Mouse (Mus musculus) cerebellum, postnatal 25 days (tissue): ENCODE data around the gene Dtx3.
"Not testable (repeated sequence)": the region's sequence is repeated elsewhere in the genome, so short reads cannot be mapped to it uniquely, and the experiment has no call there.

Experiments
- DNase-seq, 2 experiments: peaks; one replicate each; pipeline ENCODE4 v3.0.0; 2021; ENCODE audit warnings: mixed read lengths in 2 of 2

Gene Dtx3

DNA sequence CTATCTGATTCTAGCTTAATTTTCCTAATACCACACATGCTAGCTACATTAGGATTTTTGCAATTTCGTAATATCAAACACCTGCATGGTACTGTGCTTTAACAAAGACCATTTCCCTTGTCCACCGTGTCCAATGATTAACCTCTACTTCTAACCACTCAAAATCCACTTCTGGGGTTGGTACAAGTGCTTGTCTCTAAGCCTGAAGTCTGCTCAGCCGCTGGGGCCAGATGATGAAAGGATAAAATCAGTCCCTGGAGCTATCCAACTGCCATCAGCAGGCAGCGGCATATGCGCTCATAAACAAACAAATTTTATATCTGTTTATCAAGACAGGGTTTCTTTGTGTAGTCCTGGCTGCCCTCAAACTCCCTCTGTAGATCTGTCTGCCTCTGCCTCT is 9.1 kb upstream of the Dtx3 start:
- no peak for DNase-seq

DNA sequence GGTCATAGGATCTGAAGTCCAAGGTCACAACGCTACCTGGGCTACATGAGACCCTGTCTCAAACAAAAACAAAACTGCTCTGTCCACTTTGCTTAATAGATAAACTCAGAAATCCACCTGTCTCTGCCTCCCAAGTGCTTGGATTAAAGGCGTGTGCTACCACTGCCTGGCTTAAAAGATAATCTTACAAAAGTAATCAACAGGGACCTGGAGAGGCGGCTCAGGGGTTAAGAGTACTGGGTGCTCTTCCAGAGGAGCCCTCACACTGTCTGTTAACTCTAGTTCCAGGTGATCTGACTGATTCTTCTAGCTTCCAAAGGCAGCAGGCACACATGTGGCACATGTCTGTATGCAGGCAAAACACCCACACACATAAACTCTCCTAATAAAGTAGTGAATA is 7.6 kb upstream of the Dtx3 start:
- DNase-seq: no peak

GRCm38 (mm10) chr10:127200279-127200678 is 4.8 kb upstream of the Dtx3 start:
- DNase-seq: no peak

DNA sequence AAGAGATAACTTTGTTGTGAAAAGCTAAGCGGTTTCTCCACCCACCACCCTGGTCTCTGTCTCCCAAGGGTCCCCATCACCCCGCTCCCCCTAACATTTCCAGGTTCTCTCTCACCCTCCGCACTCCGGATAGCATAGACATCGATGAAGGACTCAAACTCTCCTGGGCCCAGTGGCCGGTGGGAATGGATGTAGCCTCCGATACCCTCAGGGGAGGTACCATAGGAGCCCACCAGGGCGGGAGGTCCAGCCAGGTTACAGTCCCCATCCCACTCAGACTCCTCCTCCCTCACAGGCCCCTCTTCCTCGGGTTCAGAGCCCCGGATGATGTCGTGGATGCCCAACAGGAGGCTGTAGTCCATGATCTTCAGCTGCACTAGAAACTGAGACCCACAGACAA is 3.9 kb upstream of the Dtx3 start:
- DNase-seq: no peak

GRCm38 (mm10) chr10:127199068-127199467 is 3.5 kb upstream of the Dtx3 start:
- DNase-seq: no peak

DNA sequence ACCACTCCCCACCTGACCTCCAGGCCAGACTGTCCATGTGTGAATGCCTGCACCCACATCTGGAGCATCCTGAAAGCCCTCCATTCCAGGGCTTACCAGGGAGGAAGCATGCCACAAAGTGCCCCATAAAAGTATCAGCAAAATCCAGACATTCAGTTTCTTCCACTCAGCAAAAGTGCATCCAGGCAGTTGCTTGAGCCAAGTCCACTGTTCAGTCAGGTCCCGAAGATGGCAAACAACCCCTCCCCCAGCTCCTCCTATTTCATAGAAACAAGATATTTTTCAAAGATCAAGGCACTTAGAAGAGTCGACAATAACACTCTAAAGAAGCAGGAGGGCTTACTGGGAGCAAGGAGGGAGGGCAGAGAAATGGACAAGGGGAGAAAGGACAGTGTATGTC is 3.0 kb upstream of the Dtx3 start:
- DNase-seq: no peak

GRCm38 (mm10) chr10:127197505-127198110 is 2.1 kb upstream of the Dtx3 start:
- no peak for DNase-seq

GRCm38 (mm10) chr10:127197104-127197503 is 1.6 kb upstream of the Dtx3 start:
- no peak for DNase-seq

GRCm38 (mm10) chr10:127196392-127196791 is 864 bp upstream of the Dtx3 start:
- peak; percentile 62 to 72 for DNase-seq

- peak; percentile 75 to 84 for DNase-seq
Measured at GRCm38 (mm10) chr10:127194428-127195327, 850 bp downstream of the Dtx3 start.

DNA sequence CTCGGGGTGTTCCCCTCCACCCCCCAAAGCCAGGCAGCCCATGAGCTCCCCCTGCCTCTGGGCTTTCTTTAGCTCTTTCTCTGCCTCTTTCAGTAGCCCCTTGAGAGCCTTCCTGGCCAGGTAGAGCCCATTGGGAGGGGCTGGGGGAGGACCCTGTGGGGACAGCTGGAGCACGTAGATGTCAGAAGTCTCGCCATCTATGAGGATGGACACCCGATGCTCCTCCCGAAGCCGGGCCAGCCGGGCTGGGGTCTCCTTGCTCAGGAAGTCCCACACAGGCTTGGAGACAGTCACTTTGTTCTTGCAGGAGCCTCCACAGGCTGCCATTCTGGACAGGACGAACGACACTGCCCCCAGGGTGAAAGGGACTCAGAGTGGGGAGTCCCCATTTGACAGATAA is 2.5 kb downstream of the Dtx3 start:
- DNase-seq: no peak

- DNase-seq: not testable (repeated sequence)
Measured at GRCm38 (mm10) chr10:127192057-127192328, 3.5 kb downstream of the Dtx3 start.

DNA sequence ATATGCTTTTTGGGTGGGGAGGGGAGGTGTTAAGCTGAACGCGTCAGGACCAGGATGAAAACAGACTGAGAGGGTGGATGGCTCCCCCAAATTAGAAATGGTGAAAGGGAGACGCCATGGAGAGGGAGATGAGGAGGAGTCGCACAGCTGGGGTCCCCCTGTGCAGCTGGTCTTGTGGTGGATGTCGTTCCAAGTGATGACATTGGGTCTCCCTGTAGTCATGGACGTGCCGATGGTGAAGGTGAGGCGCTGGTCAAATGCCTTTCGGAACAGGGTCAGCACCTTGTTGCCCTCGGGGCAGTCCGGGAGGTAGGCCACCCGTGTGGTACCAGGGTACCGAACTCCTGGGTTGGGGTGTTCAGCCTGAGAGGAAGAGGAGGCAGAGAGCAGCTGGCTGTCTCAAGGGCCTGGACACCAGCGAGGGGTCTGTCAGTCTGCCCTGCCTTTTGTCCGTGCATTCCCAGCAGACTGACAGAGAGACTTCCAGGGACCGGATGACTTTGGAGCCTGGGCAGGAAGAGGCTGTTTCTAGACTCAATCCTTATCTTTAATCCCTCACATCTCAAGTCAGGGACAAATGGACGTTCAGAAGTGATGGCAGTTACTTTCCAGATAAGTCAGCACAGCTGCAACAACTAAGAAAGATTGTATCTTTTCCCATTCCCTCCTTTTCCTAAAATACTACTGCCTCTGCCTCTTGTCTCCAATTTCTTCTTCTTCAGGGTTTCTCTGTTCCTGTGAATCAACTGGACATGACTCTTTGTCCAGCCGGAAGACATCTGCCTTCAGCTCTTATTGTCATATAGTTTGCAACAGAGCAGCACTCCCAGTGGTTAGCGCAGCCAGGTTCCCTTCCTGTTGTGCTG is 4.1 kb downstream of the Dtx3 start:
- no peak for DNase-seq

DNA sequence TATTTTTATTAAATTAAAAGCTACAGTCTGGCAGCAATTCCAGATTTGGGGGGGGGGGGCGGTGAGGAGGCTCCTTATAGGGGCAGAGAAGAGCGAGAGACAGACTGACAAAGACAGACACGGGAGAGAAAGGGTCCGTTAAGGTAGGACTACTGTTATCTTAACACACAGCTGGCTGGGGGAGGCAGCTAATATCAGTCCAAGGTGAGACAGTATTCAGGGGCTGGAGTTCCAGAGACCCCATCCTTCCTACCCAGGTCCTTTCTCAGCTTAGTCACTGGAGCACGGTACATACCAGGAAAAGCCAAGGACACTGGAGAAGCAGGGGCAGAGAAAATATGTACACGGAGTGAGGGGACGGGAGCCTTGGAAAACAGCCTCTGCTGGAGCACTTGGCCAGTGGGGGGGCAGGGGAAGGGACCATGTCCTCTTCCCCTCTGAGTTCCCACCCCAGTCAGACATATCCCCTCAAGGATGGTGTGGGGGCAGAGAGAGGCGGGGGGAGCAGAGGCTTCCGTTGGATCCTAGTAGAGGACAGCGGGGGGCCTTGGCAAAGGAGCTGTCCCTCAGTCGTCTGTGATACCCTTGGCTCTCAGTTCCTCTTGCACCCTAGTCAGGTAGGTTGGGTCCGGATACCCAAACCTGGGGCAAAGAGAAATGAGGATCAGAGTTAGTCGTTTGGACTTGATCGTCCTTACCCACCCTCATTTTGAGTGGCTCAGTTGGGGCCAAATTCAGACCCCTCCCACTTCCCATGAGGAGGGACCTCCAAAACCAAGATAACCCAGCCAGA is 4.9 kb downstream of the Dtx3 start:
- DNase-seq: no peak

- peak in 1 of 2 experiments; percentile 57 for DNase-seq
Measured at GRCm38 (mm10) chr10:127189651-127190381, 5.7 kb downstream of the Dtx3 start, which contains the start of gene Arhgef25. Gene Arhgef25, minus strand, starts transcription at chr10:127190083.

- DNase-seq: peak; percentile 59 to 64
Measured at GRCm38 (mm10) chr10:127189116-127189650, 6.3 kb downstream of the Dtx3 start.

DNA sequence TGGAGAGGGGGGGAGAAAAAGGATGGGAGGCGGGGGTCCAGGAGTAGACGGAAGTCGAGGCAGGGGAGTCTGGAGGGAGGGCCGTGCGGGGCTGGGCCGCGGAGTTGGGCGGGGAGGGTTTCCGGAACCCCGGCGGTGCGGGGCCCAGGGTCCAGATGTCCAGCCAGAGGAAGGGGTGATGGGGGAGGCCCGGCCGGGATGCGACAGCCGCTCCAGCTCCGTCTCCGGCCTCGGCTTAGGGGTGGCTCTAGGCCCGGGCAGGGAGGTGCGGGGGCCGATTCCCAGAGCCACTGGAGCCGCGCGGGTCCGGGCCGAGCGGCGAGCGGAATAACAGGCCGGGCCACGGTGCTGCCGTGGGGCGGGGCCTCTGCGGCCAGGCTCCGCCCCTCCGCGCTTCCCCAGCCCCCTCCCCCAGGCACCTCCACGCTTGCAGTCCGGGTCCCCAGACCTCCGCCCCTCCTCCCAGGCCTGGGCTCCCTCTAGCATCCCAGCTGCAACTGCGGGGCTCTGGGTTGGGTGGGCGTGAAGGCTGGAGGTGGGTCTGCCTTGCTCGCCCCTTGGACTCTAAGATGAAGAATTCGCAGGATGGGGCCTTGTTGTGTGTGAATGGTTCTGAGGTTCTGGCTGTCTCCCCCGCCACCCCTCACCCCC is 6.9 kb downstream of the Dtx3 start:
- DNase-seq: peak; percentile 81 to 88

DNA sequence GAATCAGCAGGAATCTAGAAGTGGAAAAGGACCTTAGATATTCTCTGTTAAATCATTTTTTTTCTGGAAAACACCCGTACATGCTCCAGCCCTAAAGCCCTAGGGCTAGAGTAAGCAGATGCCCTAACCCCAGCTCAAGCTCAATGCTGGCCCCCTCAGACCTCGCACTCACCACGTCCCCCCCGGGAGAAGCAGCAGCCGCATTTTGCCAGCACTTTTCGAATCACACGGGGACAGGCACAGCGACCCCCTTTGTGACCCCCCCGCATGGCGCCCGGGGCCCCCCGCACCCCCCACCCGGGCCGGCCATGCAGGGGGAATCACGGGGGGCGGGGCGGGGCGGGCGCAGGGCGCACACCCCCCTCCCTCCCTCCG is 7.5 kb downstream of the Dtx3 start:
- no peak for DNase-seq

GRCm38 (mm10) chr10:127187371-127188078 is 8.0 kb downstream of the Dtx3 start:
- DNase-seq: peak; percentile 46 to 61

DNA sequence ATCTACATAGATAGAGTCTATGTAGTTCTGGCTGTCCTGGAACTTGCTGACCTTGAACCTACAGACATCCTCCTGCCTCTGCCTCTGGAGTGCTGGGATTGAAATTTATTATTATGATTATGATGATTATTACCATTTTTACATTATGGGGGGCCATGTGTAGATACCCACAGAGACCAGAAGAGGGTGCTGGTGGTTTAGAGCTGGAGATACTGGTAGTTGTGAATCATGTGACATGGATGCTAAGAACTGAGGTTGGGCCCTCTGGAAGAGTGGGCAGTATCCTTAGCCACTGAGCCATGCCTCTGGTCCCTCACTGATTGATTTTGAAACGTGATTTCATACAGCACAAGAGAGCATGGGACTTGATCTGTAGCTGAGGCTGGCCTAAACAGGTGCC is 9.1 kb downstream of the Dtx3 start:
- DNase-seq: no peak
